Mouse (Mus musculus): ENCODE measurements around the gene Cct7. TPM values are rescaled to one million over a fixed set of nuclear protein-coding genes. Genes with fewer than 3 reads are reported as not detected.

Gene Cct7
- polyA plus RNA-seq, 1 experiment from 2014 or later: 561 TPM

- WGBS: 61% methylated on average over 2 of the region's 2 CpGs
- no peak for ATAC-seq
- peaks cover 11% of the 10 kb centered on the region for H3K4me1 ChIP-seq (ENCODE audit: control insufficient read depth, insufficient read depth, low read depth, low read length)
- H3K4me3 ChIP-seq (ENCODE audit: low read length): no peak overlapping the region
- H3K9me3 ChIP-seq (ENCODE audit: control insufficient read depth, low read length): no peaks in the 10 kb centered on the region
- H3K27me3 ChIP-seq (replicated peaks; ENCODE audit: control insufficient read depth, insufficient read depth, low read length): peaks cover 3% of the 10 kb centered on the region; the same call in 1 of the 2 replicates
- H3K9ac ChIP-seq (ENCODE audit: low read depth, low read length): no peak overlapping the region
- no peaks in the 10 kb centered on the region for H3K36me3 ChIP-seq (ENCODE audit: control insufficient read depth, insufficient read depth, low read length)
- H3K4me2 ChIP-seq (ENCODE audit: low read length): no peak overlapping the region
- no peak overlapping the region for H3K27ac ChIP-seq (ENCODE audit: low read depth, low read length)
These were observed 53.6 kb downstream of the Cct7 start for GRCm38 (mm10) chr6:85504908-85505307.

GRCm38 (mm10) chr6:85508602-85509001 lies 57.3 kb downstream of the Cct7 start:
- no peak overlapping the region for H3K4me2 ChIP-seq (ENCODE audit: low read length)
- H3K27me3 ChIP-seq (replicated peaks; ENCODE audit: control insufficient read depth, insufficient read depth, low read length): peaks cover 32% of the 10 kb centered on the region
- 53% methylated on average over 5 of the region's 5 CpGs for WGBS
- ATAC-seq: no peak
- H3K4me3 ChIP-seq (ENCODE audit: low read length): no peak overlapping the region
- no peak overlapping the region for H3K27ac ChIP-seq (ENCODE audit: low read depth, low read length)
- H3K36me3 ChIP-seq (ENCODE audit: control insufficient read depth, insufficient read depth, low read length): no peaks in the 10 kb centered on the region
- no peak overlapping the region for H3K9ac ChIP-seq (ENCODE audit: low read depth, low read length)
- H3K9me3 ChIP-seq (ENCODE audit: control insufficient read depth, low read length): no peaks in the 10 kb centered on the region
- H3K4me1 ChIP-seq (ENCODE audit: control insufficient read depth, insufficient read depth, low read depth, low read length): peaks cover 19% of the 10 kb centered on the region

- Histone ChIP-seq H3K27me3 (replicated peaks; ENCODE audit: control insufficient read depth, insufficient read depth, low read length) (peaks cover 42% of the 10 kb centered on the region), H3K9ac (ENCODE audit: low read depth, low read length) (no peak overlapping the region), H3K4me2 (ENCODE audit: low read length) (no peak overlapping the region), H3K27ac (ENCODE audit: low read depth, low read length) (no peak overlapping the region), H3K4me1 (ENCODE audit: control insufficient read depth, insufficient read depth, low read depth, low read length) (peaks cover 20% of the 10 kb centered on the region), H3K36me3 (ENCODE audit: control insufficient read depth, insufficient read depth, low read length) (no peaks in the 10 kb centered on the region), H3K4me3 (ENCODE audit: low read length) (no peak overlapping the region), H3K9me3 (ENCODE audit: control insufficient read depth, low read length) (no peaks in the 10 kb centered on the region)
- 6% methylated on average over 6 of the region's 6 CpGs for WGBS
- ATAC-seq: no peak
These were observed 59.2 kb downstream of the Cct7 start for GRCm38 (mm10) chr6:85510476-85510875.

GRCm38 (mm10) chr6:85511286-85512055 lies 60.2 kb downstream of the Cct7 start:
- WGBS: under 1% methylated on average over 79 of the region's 88 CpGs
- Histone ChIP-seq H3K27me3 (replicated peaks; ENCODE audit: control insufficient read depth, insufficient read depth, low read length) (peaks cover 48% of the 10 kb centered on the region), H3K4me3 (ENCODE audit: low read length) (peak overlapping the region; percentile 51), H3K4me1 (ENCODE audit: control insufficient read depth, insufficient read depth, low read depth, low read length) (peaks cover 20% of the 10 kb centered on the region), H3K9me3 (ENCODE audit: control insufficient read depth, low read length) (no peaks in the 10 kb centered on the region), H3K27ac (ENCODE audit: low read depth, low read length) (no peak overlapping the region), H3K9ac (ENCODE audit: low read depth, low read length) (peak overlapping the region; percentile 41; the same call in 1 of the 2 replicates), H3K36me3 (ENCODE audit: control insufficient read depth, insufficient read depth, low read length) (no peaks in the 10 kb centered on the region), H3K4me2 (ENCODE audit: low read length) (peak overlapping the region; percentile 81)
- ATAC-seq: no peak

GRCm38 (mm10) chr6:85512056-85512440 lies 60.7 kb downstream of the Cct7 start:
- Histone ChIP-seq H3K36me3 (ENCODE audit: control insufficient read depth, insufficient read depth, low read length) (no peaks in the 10 kb centered on the region), H3K9ac (ENCODE audit: low read depth, low read length) (peak overlapping the region; percentile 41; the same call in 1 of the 2 replicates), H3K4me1 (ENCODE audit: control insufficient read depth, insufficient read depth, low read depth, low read length) (peaks cover 20% of the 10 kb centered on the region), H3K4me3 (ENCODE audit: low read length) (peak overlapping the region; percentile 51), H3K4me2 (ENCODE audit: low read length) (peak overlapping the region; percentile 81), H3K27ac (ENCODE audit: low read depth, low read length) (no peak overlapping the region), H3K9me3 (ENCODE audit: control insufficient read depth, low read length) (no peaks in the 10 kb centered on the region), H3K27me3 (replicated peaks; ENCODE audit: control insufficient read depth, insufficient read depth, low read length) (peaks cover 48% of the 10 kb centered on the region)
- no peak for ATAC-seq
- 1% methylated on average over 34 of the region's 36 CpGs for WGBS

GRCm38 (mm10) chr6:85512577-85513530 lies 61.5 kb downstream of the Cct7 start:
- Histone ChIP-seq H3K4me1 (ENCODE audit: control insufficient read depth, insufficient read depth, low read depth, low read length) (peaks cover 21% of the 10 kb centered on the region), H3K9ac (ENCODE audit: low read depth, low read length) (no peak overlapping the region; the same call in 1 of the 2 replicates), H3K4me2 (ENCODE audit: low read length) (peak overlapping the region; percentile 81), H3K4me3 (ENCODE audit: low read length) (peak overlapping the region; percentile 51), H3K27ac (ENCODE audit: low read depth, low read length) (no peak overlapping the region), H3K36me3 (ENCODE audit: control insufficient read depth, insufficient read depth, low read length) (no peaks in the 10 kb centered on the region), H3K9me3 (ENCODE audit: control insufficient read depth, low read length) (no peaks in the 10 kb centered on the region), H3K27me3 (replicated peaks; ENCODE audit: control insufficient read depth, insufficient read depth, low read length) (peaks cover 48% of the 10 kb centered on the region)
- under 1% methylated on average over 79 of the region's 90 CpGs for WGBS
- peak; percentile 46 for ATAC-seq

GRCm38 (mm10) chr6:85513531-85513910 lies 62.2 kb downstream of the Cct7 start, which contains the start of gene Egr4:
TSS of gene Egr4 (minus strand) at chr6:85513589.
- Histone ChIP-seq H3K27ac (ENCODE audit: low read depth, low read length) (no peak within 1 kb of the TSS), H3K9ac (ENCODE audit: low read depth, low read length) (peak within 1 kb of the TSS; percentile 5; the same call in 1 of the 2 replicates), H3K4me3 (ENCODE audit: low read length) (peak within 1 kb of the TSS; percentile 51), H3K27me3 (replicated peaks; ENCODE audit: control insufficient read depth, insufficient read depth, low read length) (peaks cover 48% of the 10 kb centered on the region), H3K4me2 (ENCODE audit: low read length) (peak within 1 kb of the TSS; percentile 81), H3K4me1 (ENCODE audit: control insufficient read depth, insufficient read depth, low read depth, low read length) (peaks cover 24% of the 10 kb centered on the region), H3K36me3 (ENCODE audit: control insufficient read depth, insufficient read depth, low read length) (no peaks in the 10 kb centered on the region), H3K9me3 (ENCODE audit: control insufficient read depth, low read length) (no peaks in the 10 kb centered on the region)
- ATAC-seq: peak; percentile 76
- WGBS: under 1% methylated on average over 36 of the region's 38 CpGs

GRCm38 (mm10) chr6:85515941-85516340 lies 64.6 kb downstream of the Cct7 start:
- Histone ChIP-seq H3K27me3 (replicated peaks; ENCODE audit: control insufficient read depth, insufficient read depth, low read length) (peaks cover 40% of the 10 kb centered on the region), H3K9me3 (ENCODE audit: control insufficient read depth, low read length) (no peaks in the 10 kb centered on the region), H3K4me3 (ENCODE audit: low read length) (no peak overlapping the region), H3K27ac (ENCODE audit: low read depth, low read length) (no peak overlapping the region), H3K36me3 (ENCODE audit: control insufficient read depth, insufficient read depth, low read length) (no peaks in the 10 kb centered on the region), H3K9ac (ENCODE audit: low read depth, low read length) (no peak overlapping the region), H3K4me1 (ENCODE audit: control insufficient read depth, insufficient read depth, low read depth, low read length) (peaks cover 24% of the 10 kb centered on the region), H3K4me2 (ENCODE audit: low read length) (no peak overlapping the region)
- ATAC-seq: peak; percentile 57; the same call in 1 of the 2 replicates
- WGBS: 50% methylated on average over 4 of the region's 4 CpGs
